Mouse (Mus musculus) kidney, adult 2 months (tissue): ENCODE measurements around the gene Fkbp14.
A peak's percentile ranks its signal among the peaks of the same experiment; 100 is the strongest.

Source experiments
- CTCF ChIP-seq: fragments of 200-500 bp; conservative IDR thresholded peaks from 2 replicates; pipeline ENCODE4 v1.5.1; 2011; ENCODE audit warnings: low read depth, mild to moderate bottlenecking, control low read depth, low read length, moderate library complexity, mixed read lengths; ENCODE audit not compliant: insufficient read depth, insufficient read length
- POLR2A ChIP-seq: fragments of 200-500 bp; IDR thresholded peaks from one replicate; pipeline ENCODE4 v1.6.1; 2011; ENCODE audit warnings: low read depth, low read length, control low read depth

- TF ChIP-seq POLR2A (no peak), CTCF (0 out of 2 replicates have a peak, but pooled peaks have one; percentile 5)
Measured at GRCm38 (mm10) chr6:54631462-54631861, 34.4 kb upstream of the Fkbp14 start.
